Mouse (Mus musculus) layer of hippocampus, adult 18-20 months (tissue): Measurements from ENCODE around the gene Gsap. TPM values are rescaled to one million over a fixed set of nuclear protein-coding genes. Genes with fewer than 3 reads are reported as not detected.
"Not testable (repeated sequence)": the region's sequence is repeated elsewhere in the genome, so short reads cannot be mapped to it uniquely, and the experiment has no call there.

Source experiments
- DNase-seq, 2 experiments: peaks; one replicate each; pipeline ENCODE4 v3.0.0; 2022; ENCODE audit warnings: low spot score in 2 of 2
- total RNA-seq, 2 experiments: library from RNA; stranded (reverse); gene quantifications; 2 replicates each; pipeline ENCODE4 v1.2.3; 2021

Gsap gene
- total RNA-seq, 2 experiments from 2014 or later, result 6.3 to 6.5 TPM

DNA sequence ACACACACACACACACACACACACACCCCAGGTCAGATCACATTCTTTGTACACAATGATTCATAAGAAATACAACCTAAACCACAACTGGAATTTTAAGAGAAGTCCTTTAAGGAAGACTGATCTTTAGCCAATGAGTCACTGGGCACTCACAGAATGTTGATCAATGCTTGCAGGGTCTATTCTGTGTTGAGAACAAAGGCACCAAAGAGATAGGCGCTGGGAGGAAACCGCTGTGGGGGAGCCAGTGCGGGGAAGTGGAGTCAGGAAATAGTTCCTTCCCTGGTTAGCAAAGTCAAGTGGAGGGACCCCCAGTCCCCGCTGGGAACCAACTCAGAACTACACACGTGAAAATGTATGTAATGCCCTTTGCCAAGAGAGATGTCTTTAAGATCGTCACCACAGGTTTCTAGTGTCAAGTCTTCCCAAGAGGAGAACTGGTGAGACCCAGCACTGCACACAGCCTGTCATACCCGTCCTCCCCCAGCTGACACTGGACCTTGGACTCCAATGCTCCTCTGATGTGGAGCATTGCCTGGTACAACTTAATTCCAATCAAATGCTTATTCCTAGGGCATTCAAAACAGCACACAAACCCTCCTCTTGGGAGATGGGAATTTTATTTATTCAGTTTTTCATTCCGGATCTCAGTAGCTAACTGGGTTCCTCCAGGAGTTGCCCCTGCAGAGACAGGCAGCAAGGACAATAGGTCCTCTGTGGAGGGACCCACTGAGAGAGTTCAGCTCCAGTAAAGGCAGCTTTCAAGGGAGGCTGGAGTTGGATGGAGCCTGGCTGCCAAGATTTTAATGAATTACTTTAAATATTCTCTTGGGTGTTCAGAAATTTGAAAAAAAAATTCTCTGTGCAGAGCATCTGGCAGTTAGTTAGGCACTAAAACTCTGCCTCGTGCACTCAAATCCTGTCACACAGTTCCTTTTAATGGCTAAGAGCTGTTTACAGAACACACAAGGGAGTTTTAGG, 10.6 kb upstream of the Gsap start:
- peak in 1 of 2 experiments; percentile 29 for DNase-seq

DNA sequence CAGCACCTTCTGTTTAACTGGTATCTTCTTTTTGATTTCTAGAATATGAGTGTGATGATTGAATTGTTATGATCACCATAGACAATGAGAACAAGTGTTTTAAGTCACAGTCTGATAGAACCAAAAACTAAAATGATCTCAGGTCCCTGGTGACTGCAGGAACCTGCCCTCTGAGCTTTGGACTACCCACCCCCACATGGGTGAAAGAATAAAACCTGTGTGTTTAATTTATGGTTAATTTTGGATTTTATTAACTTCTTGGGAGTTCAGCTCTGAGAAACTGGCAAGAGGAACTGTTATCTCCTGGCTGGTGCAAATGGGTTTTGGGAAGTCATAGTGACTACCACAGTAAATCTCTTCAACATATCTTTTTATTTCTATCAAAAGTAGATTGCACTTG, 6.6 kb upstream of the Gsap start:
- DNase-seq, result no peak

DNA sequence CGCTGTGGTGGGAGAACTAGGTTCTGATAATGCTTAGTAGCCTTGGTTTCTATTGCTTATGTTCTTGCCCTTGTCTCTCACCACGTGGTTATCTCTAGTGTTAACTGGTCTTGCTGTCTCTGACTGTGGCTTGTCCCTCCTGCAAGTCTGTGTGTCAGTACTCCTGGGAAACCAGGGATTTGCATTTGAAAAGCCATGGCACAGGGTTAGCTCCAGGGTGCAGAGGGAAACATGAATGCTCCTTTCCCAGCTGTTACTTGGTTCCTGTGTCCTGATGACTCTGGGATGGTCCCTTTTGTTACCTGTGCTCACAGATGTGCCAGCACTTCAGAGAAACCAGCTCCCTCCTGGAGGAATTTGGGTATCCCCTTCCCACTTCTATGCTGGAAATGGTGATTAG, 3.0 kb upstream of the Gsap start:
- not testable (repeated sequence) for DNase-seq

DNA sequence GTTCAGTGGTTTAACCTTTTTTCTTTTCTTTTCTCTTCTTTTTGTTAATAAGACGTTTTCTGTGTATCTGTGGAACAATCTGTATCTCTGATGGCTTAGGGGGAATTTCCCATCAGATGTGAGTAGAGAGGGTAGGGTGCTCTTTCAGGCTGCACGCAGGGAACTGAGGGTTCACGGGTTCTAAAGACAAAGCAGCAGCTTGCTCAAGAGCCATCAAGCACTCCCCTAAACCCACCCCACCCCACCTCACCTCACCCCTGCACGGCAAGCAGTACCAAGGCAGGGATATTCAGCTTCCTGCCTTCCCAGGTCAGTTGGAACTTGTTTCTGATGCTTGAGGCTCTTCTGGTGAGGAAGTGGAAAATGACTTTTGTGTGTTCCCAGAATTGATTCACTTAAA, 766 bp downstream of the Gsap start:
- no peak for DNase-seq

DNA sequence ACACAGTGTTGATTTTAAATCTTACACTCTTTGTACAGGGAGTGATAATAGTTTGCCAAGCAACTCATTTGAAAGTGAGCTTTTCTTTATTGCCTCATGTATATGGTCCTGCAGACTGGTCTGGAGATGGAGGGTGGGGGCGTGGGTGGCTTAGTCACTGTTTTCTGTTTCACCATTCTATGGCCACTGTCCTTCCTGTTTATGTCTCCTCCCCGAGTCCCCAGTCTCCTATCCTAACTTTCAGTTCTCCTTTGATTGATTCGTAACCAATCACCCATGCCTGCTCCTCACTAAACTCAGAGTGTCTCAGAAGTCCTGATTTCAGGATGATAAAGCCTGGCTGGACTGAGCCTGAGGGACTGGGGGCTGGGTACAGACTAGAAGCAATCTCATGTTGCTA, 2.4 kb downstream of the Gsap start:
- no peak for DNase-seq

DNA sequence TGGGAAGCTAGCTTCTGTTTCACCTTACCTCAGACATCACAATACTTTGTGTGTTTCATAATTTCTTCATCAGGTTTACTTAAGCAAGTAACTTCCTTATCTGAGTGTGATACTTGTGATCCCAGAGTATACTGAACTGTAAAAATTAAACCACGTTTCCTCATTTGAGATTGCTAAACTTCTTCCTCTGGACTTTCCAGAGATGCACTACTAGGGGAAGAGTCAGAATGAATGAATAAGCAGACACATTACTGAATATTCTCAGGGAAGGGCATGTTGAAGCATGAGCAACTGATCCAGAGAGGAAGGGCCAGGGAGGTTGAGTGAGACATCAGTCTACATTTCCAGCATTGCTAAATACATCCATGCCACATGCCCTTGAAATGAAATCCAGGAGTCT, 3.0 kb downstream of the Gsap start:
- DNase-seq, result no peak

DNA sequence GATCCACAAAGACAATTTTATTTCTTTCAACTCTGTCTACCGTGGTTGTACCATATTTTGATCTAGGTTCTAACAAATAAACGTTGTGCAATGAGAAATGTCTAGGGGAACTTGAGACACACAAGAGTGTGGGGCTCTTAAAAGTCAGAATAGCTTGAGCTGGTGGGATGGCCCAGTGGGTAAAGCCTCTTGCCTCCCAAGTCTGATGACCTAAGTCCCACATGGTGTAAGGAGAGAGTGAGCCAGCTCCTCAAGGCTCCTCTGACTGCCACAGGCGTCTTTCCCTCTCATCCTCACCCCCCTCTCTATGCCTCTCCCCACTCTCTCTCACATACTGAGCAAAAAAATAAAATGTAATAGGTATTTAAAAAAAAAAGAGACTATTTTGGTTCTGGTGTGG, 3.4 kb downstream of the Gsap start:
- DNase-seq, result no peak

DNA sequence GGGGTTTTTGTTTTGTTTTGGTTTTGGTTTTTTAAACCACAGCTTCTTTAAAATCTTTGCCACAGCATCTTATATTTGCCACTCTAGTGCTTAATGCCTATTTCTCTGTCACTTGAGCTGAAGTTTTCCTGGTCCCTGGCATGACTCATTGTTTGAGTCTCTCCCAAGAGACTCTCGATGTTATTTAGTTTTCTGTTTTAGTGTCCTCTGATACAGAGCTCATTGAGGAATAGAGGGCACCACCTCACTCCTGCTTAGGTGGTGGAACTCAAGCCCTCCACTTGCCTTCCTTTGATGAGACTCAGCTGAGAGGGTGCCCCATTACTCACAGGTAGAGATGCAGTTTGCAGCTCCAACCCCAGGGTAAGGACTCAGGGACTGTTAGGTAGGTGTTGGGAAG, 17.4 kb downstream of the Gsap start:
- DNase-seq, result no peak

DNA sequence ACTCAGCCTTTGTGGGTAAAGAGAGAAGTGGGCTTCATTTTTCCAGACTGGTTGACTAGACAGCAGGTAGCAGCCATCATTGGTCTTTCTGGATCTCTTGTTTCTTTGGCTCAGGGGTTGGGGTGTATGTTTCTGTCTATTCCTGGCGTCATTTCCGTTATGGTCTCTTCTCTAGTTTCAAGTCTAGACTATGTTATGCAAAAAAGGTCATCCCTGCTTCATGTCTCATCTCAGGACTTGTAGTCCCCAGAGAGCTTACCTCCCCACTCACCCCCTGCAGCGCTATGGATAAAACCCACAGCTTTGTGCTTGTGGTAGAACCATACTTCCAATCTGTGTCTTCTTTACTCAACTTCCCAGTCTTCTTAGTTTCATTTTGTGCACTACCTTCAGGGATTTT, 18.1 kb downstream of the Gsap start:
- no peak for DNase-seq

DNA sequence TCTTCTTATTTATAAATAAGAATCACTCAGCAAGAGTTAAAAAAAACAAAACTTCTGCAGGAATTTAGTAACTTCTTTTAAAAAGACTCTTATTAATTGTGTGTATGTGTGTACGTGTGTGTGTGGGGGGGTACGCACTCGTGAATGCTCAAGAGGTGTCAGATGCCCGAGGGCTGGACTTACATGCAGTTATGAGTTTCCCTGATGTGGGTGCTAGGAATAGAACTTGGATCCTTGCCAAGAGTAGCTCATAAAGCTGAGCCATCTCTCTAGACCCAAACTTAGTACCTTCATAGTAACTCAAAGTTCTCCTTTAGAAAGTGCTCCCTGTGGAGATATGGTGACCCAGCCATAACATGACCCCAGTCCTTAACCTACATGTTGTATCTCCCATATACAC, 20.0 kb downstream of the Gsap start:
- no peak for DNase-seq

DNA sequence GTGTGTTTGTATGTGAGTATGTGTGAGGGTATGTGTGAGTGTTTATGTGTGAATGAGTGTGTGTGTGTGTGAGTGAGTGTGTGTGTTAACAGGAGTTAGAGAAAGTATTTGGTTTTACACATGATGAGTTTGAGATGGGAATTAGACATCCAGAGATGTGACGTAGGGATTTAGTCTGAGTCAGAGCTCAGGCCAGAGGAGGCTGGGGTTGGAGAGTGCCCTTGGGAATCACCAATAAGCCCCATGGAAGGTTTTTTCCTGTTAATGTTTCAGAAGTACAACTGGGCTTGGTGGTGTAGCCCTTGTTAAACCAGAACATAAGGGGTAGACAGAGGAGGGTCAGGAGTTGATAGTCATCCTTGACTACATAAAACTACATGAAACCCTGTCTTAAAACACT, 25.4 kb downstream of the Gsap start:
- DNase-seq, result no peak

DNA sequence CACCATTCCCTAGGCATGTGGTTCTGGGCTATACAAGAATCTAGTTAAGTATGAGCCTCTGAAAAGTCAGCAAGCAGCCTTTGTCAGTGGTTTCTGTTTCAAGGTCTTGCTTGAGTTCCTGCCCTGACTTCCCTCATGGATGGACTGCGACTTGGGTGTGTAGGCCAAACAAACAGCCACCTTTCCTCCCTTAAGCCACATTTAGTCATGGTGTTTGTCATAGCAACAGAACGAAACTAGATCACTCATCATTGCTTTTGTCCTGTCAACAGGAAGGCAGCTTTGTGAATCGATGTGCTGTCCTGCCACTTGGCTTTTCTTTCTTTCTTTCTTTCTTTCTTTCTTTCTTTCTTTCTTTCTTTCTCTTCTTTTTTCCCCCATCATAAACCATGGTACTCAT, 26.9 kb downstream of the Gsap start:
- DNase-seq, result no peak

DNA sequence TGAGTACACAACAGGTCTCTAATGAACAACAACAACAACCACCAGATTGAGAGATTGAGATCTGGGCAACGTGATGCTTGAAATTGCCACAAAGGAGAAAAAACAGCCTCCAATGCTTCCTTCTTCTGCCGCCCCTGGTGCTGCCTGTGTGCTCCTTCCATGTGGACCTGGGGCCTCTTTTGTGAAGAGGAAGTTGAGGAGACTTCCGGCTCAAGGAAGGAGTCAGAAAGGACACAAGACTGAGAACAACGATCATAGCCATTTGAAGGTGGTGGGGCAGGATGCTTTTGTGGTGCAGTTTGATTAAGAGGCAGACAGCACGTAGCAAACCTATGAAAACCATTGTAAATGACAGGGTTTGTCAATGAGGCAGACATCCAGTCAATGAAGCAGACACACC, 27.7 kb downstream of the Gsap start:
- no peak for DNase-seq

DNA sequence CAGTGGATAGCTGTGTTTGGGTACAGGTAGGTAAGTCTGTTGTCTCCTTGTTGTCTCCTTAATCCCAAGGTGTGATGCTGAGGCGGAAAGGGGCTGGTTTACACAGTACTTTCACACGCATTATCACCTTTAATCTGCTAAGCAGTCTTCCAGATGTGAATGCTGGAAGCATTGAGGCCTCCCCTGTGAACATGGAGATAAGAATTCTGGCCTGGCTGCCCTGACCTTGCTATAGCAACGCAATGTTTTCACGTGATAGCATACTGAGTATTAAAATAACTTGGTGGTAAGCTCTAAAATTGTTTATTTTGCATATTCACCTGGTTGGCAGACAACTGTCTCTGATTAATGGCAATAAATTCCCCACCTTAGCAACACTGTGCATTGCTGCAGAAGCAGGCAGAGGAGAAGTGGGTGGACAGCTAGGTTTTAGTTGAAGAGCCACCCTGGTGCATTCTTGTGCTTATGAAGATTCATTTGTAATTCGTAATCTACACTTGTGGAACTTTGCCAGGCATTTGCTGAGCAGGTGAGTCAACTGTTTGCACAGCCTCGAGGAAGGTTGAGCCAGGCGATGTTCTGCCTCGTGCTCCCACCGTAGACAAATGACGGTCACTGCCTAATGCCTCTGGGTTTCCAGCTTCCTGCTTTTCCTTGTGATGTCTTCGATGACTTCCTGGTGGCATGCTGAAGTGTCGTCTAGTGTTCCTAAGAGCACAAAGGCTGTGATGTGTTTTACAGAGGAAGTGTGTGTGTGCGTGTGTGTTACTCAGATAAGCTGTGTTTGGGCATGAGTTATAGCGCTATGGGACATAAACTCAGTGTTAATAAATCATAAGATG, 31.6 kb downstream of the Gsap start:
- no peak for DNase-seq

DNA sequence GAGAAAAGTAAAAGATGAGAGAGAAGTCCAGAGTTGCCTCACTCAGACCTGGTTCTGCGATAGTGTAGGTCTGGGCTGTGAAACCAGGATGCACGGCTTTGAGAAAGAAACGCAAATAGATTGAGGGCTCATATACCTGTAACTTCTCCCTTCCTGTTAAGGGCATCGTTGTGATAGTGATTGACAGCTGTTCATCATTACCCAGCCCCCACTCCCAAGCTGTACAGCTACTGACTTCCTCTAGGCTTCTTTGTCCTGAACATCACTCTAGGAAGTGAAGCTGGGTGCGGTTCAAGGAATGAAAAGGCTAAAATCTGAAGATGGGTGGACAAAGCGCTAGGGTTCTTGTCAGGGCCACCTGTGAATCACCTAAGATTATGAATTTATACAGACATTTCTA, 46.8 kb downstream of the Gsap start:
- no peak for DNase-seq

DNA sequence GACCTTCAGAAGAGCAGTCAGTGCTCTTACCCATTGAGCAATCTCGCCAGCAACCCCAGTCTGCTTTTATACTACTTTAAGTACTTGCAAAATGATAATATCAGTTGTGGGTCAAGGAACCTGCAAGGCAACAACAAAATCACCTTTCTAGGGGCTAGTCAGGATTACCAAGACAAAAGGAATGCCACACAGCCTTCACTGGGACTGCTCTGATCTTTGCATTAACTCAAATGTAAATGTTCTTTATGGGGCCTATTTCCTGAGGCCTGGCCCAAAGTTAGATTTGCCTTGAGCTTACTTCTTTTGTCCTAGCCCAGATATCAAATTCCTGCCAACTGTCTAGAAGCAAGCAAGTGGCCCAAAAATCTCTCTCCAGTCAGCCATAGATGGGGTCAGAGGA, 58.5 kb downstream of the Gsap start:
- DNase-seq, result no peak

DNA sequence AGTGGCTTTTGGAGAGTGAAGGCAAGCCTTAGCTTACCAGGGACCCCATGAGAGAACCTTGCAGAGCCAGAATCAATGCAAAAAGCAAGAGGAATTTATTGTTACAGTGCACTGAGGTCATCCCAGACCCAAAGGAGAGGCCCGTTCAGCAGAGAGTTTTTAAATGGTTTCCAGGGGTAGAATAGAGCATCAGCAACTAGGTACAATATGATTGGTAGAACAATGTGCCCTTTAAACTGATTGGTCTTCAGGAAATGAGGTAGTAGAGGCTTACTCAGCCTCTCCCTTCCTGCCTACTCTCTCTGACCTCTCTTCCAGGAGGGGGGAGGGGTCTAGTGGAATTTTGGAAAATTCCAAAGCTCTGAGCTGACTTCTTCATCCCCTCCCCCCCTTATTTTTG, 59.2 kb downstream of the Gsap start:
- no peak for DNase-seq

DNA sequence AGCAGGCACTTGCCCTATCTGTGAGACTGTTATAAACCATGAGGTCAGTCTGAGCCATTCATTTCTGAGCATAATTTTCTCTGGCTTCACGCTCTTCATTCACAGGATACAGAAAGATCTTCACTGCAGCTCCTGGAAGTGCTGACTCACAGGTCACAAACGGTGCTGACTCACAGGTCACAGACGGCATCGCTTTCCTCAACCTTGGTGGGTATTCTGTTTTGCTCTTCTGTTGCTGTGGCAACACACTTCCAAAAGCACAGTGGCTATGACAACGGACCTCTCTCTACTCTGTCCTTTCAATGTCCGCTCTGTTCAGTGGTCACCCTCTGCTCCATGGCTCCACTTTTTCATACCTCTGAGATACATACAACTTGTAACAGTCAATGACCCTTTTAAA, 60.7 kb downstream of the Gsap start:
- no peak for DNase-seq

DNA sequence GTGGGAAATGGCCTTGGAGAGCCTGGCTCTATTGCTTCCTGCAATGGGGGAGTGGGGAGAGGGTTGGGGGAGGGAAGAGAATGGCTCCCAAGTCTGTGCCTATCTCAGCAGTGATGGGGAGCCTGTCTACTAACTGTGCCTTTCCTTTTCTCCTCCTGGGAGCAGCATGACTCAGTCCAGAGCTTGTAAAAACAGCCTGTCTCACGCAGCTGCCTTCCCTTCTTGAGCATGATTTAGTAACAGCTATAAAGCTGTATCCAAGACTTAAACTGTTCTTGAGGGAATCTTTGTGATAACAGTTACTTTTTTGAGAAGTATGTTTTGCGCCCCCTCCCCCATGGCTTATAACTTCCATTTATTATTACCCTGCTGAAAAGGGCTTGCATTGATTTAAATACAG, 61.9 kb downstream of the Gsap start:
- peak; percentile 46 to 57 for DNase-seq

DNA sequence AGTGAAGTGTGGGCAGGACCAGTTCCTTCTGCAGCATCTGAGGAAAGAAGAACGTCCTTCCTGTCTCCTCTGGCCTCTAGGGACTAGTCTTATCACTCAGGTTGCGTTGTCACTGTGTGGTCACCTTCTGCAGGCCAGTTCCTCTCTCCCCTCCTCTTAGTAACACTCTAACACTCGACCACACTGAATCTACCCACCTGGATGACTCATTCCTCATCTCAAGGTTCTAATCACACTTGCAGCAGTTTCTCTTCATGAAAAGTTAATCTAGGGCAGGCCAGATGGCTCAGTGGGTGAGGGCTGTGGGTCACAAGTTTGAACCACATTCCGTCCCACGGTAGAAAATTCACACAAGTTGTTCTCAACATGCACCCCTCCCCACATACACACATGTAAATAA, 62.8 kb downstream of the Gsap start:
- no peak for DNase-seq

DNA sequence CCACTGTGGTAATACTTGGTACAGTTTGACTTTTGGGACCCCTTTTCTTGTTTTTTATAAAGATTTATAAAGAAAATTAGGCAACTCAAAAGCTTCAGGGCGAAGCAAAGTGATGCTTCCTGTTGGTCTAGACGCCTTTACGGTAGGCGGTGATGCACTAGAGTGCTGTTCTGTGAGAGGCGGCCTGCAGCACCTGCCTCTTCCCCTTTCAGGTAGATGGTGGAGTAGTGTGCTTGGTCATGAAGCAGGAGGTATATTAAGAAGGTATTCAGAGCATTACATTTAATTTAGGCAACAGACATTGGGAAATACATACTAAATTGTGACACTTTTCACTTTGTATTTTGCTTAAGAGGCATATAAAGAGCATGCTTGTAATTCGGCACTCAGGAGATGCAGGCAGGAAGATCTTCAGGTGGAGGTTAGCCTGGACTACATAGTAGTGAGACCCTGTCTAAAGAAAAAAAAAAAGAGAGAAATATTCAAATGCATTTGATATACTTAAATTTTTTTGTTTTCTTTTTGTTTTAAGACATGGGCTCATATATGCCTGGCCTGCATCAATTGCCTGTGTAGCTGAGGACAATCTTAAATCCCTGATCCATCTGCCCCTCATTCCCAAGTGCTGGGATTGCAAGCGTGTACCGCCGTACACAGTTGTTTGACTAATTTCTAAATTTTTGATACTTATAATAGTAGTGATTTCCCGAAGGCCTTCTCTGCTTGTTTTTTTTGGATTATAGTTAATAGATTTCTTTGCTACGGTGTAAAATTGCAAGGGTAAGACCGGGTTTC, 68.9 kb downstream of the Gsap start:
- DNase-seq, result no peak
